Mouse (Mus musculus) heart, adult 2 months (tissue): ENCODE measurements at regions not wholly inside any gene's neighbourhood (a gene's known extent, or its start where the extent isn't known, plus 50 kb on each side); places are given as distances from the start of the nearest gene placed in this dataset.

ENCODE experiments used
- EP300 ChIP-seq: fragments of 200-500 bp; IDR thresholded peaks from 2 replicates; pipeline ENCODE4 v1.6.1; 2011; ENCODE audit warnings: low read depth, low read length, control low read depth; ENCODE audit not compliant: insufficient read depth
- POLR2A ChIP-seq: fragments of 200-500 bp; IDR thresholded peaks from 2 replicates; pipeline ENCODE4 v1.6.1; 2011; ENCODE audit warnings: mild to moderate bottlenecking, low read depth, low read length, control low read depth; ENCODE audit not compliant: insufficient read depth

DNA sequence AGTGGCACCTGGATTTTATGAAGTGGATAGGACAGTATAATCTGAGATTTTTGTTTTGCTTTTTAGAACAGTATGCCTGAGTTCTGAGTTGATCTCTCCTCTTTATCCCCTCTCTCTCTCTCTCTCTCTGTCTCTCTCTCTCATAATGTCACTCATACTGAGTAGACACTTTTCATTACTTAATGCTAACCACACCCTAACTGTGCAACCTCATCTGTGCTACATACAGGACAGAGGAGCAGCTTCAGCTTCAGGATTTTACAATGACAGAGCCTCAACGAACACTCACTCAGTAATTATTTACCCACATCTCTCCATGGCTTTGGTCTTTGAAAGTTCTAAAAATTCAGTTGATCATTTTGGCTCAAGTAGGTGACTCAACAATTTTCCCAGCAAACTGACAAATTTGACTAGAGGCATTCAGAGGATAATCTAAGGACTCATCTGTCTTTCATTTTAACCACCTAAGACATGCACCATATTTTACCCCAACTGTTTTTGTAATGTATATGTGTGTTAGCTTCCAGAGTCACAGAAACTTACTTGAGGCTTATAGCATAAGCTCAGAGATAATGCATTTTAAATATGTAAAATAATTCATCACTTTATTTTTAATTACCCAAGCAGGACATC, 256.4 kb upstream of the Myo3a start:
- TF ChIP-seq POLR2A, result no peak
- TF ChIP-seq EP300, result no peak
